Mouse (Mus musculus) lung, postnatal 0 days (tissue): ENCODE measurements around the gene Fam207a.

ENCODE experiments used
- CTCF ChIP-seq: IDR thresholded peaks from 2 replicates; pipeline ENCODE4 v1.5.1; 2016; ENCODE audit warnings: antibody characterized with exemption, mild to moderate bottlenecking
- EP300 ChIP-seq: IDR thresholded peaks from 2 replicates; pipeline ENCODE4 v1.6.1; 2016; ENCODE audit warnings: antibody characterized with exemption, mild to moderate bottlenecking, control low read depth

DNA sequence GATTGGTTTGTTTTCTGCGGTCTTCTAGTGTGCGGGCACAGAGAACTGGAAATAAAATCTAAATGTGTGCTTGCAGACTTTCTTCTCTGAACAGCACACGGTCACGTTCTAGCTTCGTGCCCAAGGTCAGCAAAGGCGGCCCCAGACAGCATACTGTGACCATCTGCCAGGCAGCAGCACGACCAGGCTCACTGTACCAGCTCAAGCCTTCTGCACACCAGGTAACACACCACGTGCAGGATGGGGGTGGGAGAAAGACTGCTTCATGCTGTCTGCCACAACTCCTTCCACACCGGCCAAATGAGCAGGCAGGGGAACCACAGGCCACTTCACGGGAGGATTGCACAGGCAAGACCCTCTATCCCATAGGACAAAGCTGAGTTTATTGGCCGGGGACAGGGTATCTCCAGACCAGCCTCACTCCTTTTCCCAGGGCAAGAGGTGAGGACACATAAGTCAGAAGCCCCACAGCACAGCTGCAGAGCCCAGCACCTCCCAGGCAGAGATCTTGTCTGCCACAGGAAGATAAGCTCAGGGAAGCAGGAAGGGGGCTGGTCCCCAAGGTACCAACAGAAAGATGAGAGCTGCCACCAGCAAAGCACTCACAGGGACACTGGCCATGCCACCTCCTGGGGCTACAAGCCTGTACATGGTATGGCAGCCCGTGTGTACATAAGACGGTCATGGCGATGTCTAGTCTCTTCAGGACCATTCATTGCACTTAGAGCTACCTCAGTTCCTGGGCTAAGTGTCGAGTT lies 5.2 kb downstream of the Fam207a start:
- TF ChIP-seq CTCF (no peak), EP300 (no peak)
